ENCODE assay signal across 8 mouse cellular contexts in genomic region chr10:121297054-121297701, GRCm38 (mm10). TPM values are rescaled to one million over a fixed set of nuclear protein-coding genes. Genes with fewer than 3 reads are reported as not detected.
DNase-seq lines count a peak whose midpoint lies in the region; ATAC-seq lines count a peak whose summit lies in the region.

No protein-coding gene starts in this region.

- peak; percentile 38 for DNase-seq in urinary bladder, postnatal 14 days (ENCODE audit: low spot score)
- no peak for DNase-seq in urinary bladder, postnatal 4 days (ENCODE audit: low spot score in 2 of 2)
- peak; percentile 45 to 54 for DNase-seq in heart, postnatal 36 days
- peak; percentile 56 to 80 for DNase-seq in kidney, postnatal 36 days
- DNase-seq in cerebellum, postnatal 4 days (ENCODE audit: low spot score in 2 of 2), result no peak

- H3K9me3 ChIP-seq in embryonic facial prominence, embryonic 13.5 days, result no peaks in the 10 kb centered on the region
- no peaks in the 10 kb centered on the region for H3K9me3 ChIP-seq in stomach, embryonic 16.5 days (replicated peaks; ENCODE audit: control insufficient read depth, low read length)

- H3K4me1 ChIP-seq in embryonic facial prominence, embryonic 13.5 days, result peaks cover 9% of the 10 kb centered on the region; the same call in 1 of the 2 replicates
- H3K4me1 ChIP-seq in stomach, embryonic 16.5 days (ENCODE audit: control insufficient read depth, insufficient read depth, low read length), result peaks cover 8% of the 10 kb centered on the region; the same call in 1 of the 2 replicates

- H3K9ac ChIP-seq in embryonic facial prominence, embryonic 13.5 days, result 0 out of 2 replicates have a peak overlapping the region, but pooled peaks have one; percentile 46
- peak overlapping the region; percentile 57 for H3K9ac ChIP-seq in stomach, embryonic 16.5 days (ENCODE audit: low read length)

- no peaks in the 10 kb centered on the region for H3K27me3 ChIP-seq in embryonic facial prominence, embryonic 13.5 days
- H3K27me3 ChIP-seq in stomach, embryonic 16.5 days (ENCODE audit: control insufficient read depth, insufficient read depth, low read length), result no peaks in the 10 kb centered on the region

- H3K36me3 ChIP-seq in embryonic facial prominence, embryonic 13.5 days, result peaks cover 2% of the 10 kb centered on the region; the same call in 1 of the 2 replicates
- H3K36me3 ChIP-seq in stomach, embryonic 16.5 days (ENCODE audit: control insufficient read depth, insufficient read depth, low read length), result no peaks in the 10 kb centered on the region

- H3K4me3 ChIP-seq in embryonic facial prominence, embryonic 13.5 days, result peak overlapping the region; percentile 31
- peak overlapping the region; percentile 26 for H3K4me3 ChIP-seq in stomach, embryonic 16.5 days (replicated peaks; ENCODE audit: low read length)

- H3K27ac ChIP-seq in embryonic facial prominence, embryonic 13.5 days, result peak overlapping the region; percentile 57; the same call in 1 of the 2 replicates
- H3K27ac ChIP-seq in stomach, embryonic 16.5 days (ENCODE audit: low read length), result no peak overlapping the region

- 32% methylated on average over 25 of the region's 25 CpGs for WGBS in embryonic facial prominence, embryonic 13.5 days
- 21% methylated on average over 25 of the region's 25 CpGs for WGBS in stomach, embryonic 16.5 days

- 0 out of 2 replicates have a peak, but pooled peaks have one; percentile 77 for ATAC-seq in embryonic facial prominence, embryonic 13.5 days (ENCODE audit: insufficient number of reproducible peaks, insufficient read depth, low FRiP score, low TSS enrichment, low read depth)
- ATAC-seq in megakaryocyte, adult 5-6 weeks (ENCODE audit: poor library complexity, severe bottlenecking), result peak; percentile 79
- ATAC-seq in stomach, embryonic 16.5 days (ENCODE audit: insufficient read depth, low FRiP score), result peak; percentile 19; the same call in 1 of the 2 replicates

- intact Hi-C loops in heart, postnatal 36 days (cut with DNase I), result no loop called here

- peak overlapping the region; percentile 58 for H3K4me2 ChIP-seq in embryonic facial prominence, embryonic 13.5 days
- peak overlapping the region; percentile 49 for H3K4me2 ChIP-seq in stomach, embryonic 16.5 days (ENCODE audit: low read depth, low read length)

RNA-seq across cellular contexts. Expression of gene Tbc1d30, which starts 53.9 kb away (rescaled TPM):
- polyA plus RNA-seq in embryonic facial prominence, embryonic 13.5 days (2015; fragmentation: Nextera tagmentation; extraction: Ambion mirVana), result 1.6 and 2.1 TPM in 2 replicates
- total RNA-seq in heart, postnatal 36 days (2021), result 1 to 10 TPM; 2.8 to 3.0 TPM
- 0.23 and 0.42 TPM in 2 replicates for total RNA-seq in megakaryocyte, adult 5-6 weeks (2015)
- total RNA-seq in megakaryocyte, adult 5-6 weeks (2017), result 0.40 and 1.8 TPM in 2 replicates
- 5.7 and 5.8 TPM in 2 replicates for polyA plus RNA-seq in stomach, embryonic 16.5 days (2015; fragmentation: Nextera tagmentation; extraction: Ambion mirVana)

Comparison
In these comparisons a context has a peak if more than half of its experiments do, and no peak if none do; other contexts are left out.
1. DNase-seq: peak in urinary bladder, postnatal 14 days (single experiment), heart, postnatal 36 days (2 of 2) and kidney, postnatal 36 days (2 of 2); none in urinary bladder, postnatal 4 days (0 of 2) and cerebellum, postnatal 4 days (0 of 2).
2. ATAC-seq: peak in every context shown above with its lines; median percentile 79 in megakaryocyte, adult 5-6 weeks; 77 in embryonic facial prominence, embryonic 13.5 days; 19 in stomach, embryonic 16.5 days.